Mouse (Mus musculus) forebrain, embryonic 11.5 days (tissue): ENCODE data around the gene Tbxa2r. TPM values are rescaled to one million over a fixed set of nuclear protein-coding genes. Genes with fewer than 3 reads are reported as not detected.
A peak's percentile ranks its signal among the peaks of the same experiment; 100 is the strongest.

Experiments
- ATAC-seq: fragments of 200-750 bp; cut with Nextera tagmentation; replicated peaks from 2 replicates; pipeline ENCODE4 v1.8.0; 2017; ENCODE audit warnings: moderate TSS enrichment; ENCODE audit not compliant: low FRiP score
- DNase-seq: peaks from one replicate; pipeline ENCODE4 v3.0.0-alpha.2; 2017; ENCODE audit warnings: low spot score
- H3K27ac ChIP-seq: fragments of 300-500 bp; sonication (generic); 2 replicates; pipeline ENCODE4 v1.5.1; 2014; ENCODE audit warnings: low read depth, low read length
- H3K27me3 ChIP-seq: fragments of 300-500 bp; sonication (generic); 2 replicates; pipeline ENCODE4 v1.6.1; 2014; ENCODE audit warnings: mild to moderate bottlenecking, low read length, mixed read lengths; ENCODE audit not compliant: control insufficient read depth, insufficient read depth
- H3K36me3 ChIP-seq: fragments of 300-500 bp; sonication (generic); 2 replicates; pipeline ENCODE4 v1.6.1; 2014; ENCODE audit warnings: mild to moderate bottlenecking, low read length, moderate library complexity, mixed read lengths; ENCODE audit not compliant: control insufficient read depth, insufficient read depth
- H3K4me1 ChIP-seq: fragments of 300-500 bp; sonication (generic); replicated peaks from 2 replicates; pipeline ENCODE4 v1.6.1; 2014; ENCODE audit warnings: low read length, mixed read lengths; ENCODE audit not compliant: control insufficient read depth, insufficient read depth
- H3K4me2 ChIP-seq: fragments of 300-500 bp; sonication (generic); 2 replicates; pipeline ENCODE4 v1.6.1; 2014; ENCODE audit warnings: low read depth, mild to moderate bottlenecking, low read length, moderate library complexity, mixed read lengths; ENCODE audit not compliant: severe bottlenecking
- H3K4me3 ChIP-seq: fragments of 300-500 bp; sonication (generic); 2 replicates; pipeline ENCODE4 v1.5.1; 2014; ENCODE audit warnings: low read depth, low read length
- H3K9ac ChIP-seq: fragments of 300-500 bp; sonication (generic); 2 replicates; pipeline ENCODE4 v1.6.1; 2014; ENCODE audit warnings: low read length
- H3K9me3 ChIP-seq: fragments of 300-500 bp; sonication (generic); 2 replicates; pipeline ENCODE4 v1.6.1; 2016; ENCODE audit warnings: low read length, mixed read lengths; ENCODE audit not compliant: control insufficient read depth
- WGBS: fragments of 180-500 bp; shearing (Covaris S2); extraction: QIAGEN DNeasy Blood & Tissue Kit; methylation state at CpG from one replicate; pipeline ENCODE4 v1.1.7; 2014; 5-methylcytosine and 5-hydroxymethylcytosine counted together
- polyA plus RNA-seq: library from polyadenylated mRNA; unstranded; fragments of >200 nt; fragmentation: Nextera tagmentation; extraction: Ambion mirVana; gene quantifications from 2 replicates; pipeline ENCODE4 v1.2.1, GENCODE M21; 2014

Tbxa2r gene
- polyA plus RNA-seq, 1 experiment from 2014 or later: 2.6 TPM

GRCm38 (mm10) chr10:81350351-81351063 is 22.0 kb downstream of the Tbxa2r start, which contains the start of gene Hmg20b:
Gene Hmg20b (minus strand): TSS chr10:81350480.
- peak within 1 kb of the TSS; percentile 80 for H3K9ac ChIP-seq
- H3K27ac ChIP-seq: peak within 1 kb of the TSS; percentile 21; the same call in 1 of the 2 replicates
- peak within 1 kb of the TSS; percentile 77 for H3K4me3 ChIP-seq
- H3K36me3 ChIP-seq: no peaks in the 10 kb centered on the region
- peak within 1 kb of the TSS; percentile 88 for H3K4me2 ChIP-seq
- DNase-seq (peak; percentile 100), ATAC-seq (peak; percentile 95)
- H3K4me1 ChIP-seq: peaks cover 23% of the 10 kb centered on the region
- H3K27me3 ChIP-seq: 0 out of 2 replicates have a peak, but pooled peaks cover 2% of the 10 kb centered on the region
- WGBS: under 1% methylated on average over 52 of the region's 54 CpGs
- H3K9me3 ChIP-seq: no peaks in the 10 kb centered on the region

DNA sequence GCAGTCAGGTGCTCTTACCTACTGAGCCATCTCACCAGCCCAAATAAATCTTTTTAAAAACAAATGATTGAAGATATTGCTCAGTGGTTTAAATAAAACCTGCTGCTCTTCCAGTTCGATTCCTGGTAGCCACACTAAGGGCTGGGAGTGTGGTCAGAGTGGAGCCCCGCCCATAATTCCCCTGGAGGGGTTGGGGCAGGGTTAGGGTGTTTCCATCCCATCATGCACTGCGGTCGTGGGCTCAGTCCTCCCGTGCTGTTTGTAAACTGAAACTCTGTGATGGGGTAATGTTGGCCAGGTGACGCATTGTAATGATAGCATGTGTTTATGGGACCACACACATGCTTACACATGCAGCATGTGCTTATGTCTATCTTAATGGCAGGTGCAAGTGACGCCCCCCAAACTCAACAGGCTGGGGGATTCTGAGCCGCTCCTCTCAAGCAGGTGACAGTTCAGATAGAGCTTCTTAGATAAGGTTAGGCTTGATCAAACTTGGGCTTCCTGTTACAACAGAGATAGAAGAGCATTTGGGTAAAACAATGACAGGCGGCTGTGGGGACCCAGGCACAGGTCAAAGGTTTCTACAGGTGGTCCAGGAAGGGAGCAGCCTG is 23.3 kb downstream of the Tbxa2r start:
- no peak for ATAC-seq
- Histone ChIP-seq H3K4me2 (no peak overlapping the region), H3K9me3 (no peaks in the 10 kb centered on the region), H3K36me3 (no peaks in the 10 kb centered on the region), H3K27me3 (peaks cover 6% of the 10 kb centered on the region; the same call in 1 of the 2 replicates), H3K27ac (no peak overlapping the region), H3K9ac (no peak overlapping the region), H3K4me3 (no peak overlapping the region), H3K4me1 (peaks cover 16% of the 10 kb centered on the region)
- WGBS: 21% methylated on average over 9 of the region's 9 CpGs
- no peak for DNase-seq

DNA sequence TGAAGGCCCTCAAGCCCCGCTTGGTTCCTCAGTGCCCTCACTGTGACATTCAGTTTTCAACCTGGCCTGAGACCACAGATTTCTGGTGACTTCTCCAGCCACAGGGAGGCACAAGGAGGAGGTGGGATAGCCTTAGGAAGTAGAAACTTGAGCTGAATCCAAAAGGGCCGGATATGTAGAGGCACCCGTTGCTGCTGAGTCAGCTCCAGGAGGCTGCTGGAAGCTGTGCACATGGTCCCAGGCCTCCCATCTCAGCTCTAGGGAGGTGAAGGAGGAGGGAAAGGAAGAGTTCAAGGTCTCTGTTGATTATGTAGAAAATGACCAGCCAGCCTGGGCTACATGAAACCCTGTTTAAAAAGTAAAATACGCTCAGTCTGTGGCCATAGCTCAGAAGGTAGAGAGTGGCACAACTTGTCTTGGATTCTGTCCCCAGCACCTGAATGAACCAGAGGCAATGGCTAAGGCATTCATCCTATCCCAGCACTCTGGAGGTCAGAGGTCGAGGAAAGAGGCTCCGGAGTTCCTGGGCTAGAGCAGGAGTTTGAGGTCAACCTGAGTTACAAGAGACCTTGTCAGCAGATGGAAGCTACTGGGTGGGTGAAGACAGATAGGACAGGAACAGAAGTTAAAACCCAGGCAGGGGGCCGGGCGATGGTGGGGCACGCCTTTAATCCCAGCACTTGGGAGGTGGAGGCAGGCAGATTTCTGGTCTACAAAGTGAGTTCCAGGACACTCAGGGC is 26.4 kb downstream of the Tbxa2r start:
- Histone ChIP-seq H3K27ac (no peak overlapping the region), H3K27me3 (peaks cover 5% of the 10 kb centered on the region; the same call in 1 of the 2 replicates), H3K4me3 (no peak overlapping the region), H3K36me3 (no peaks in the 10 kb centered on the region), H3K4me1 (peaks cover 7% of the 10 kb centered on the region; the same call in 1 of the 2 replicates), H3K4me2 (no peak overlapping the region), H3K9me3 (no peaks in the 10 kb centered on the region), H3K9ac (no peak overlapping the region)
- DNase-seq: no peak
- WGBS: 68% methylated on average over 9 of the region's 9 CpGs
- no peak for ATAC-seq

GRCm38 (mm10) chr10:81355533-81355932 is 27.0 kb downstream of the Tbxa2r start:
- no peak overlapping the region for H3K9ac ChIP-seq
- peaks cover 5% of the 10 kb centered on the region; the same call in 1 of the 2 replicates for H3K27me3 ChIP-seq
- H3K36me3 ChIP-seq: no peaks in the 10 kb centered on the region
- 80% methylated on average over 4 of the region's 4 CpGs for WGBS
- H3K4me2 ChIP-seq: no peak overlapping the region
- H3K4me1 ChIP-seq: peaks cover 7% of the 10 kb centered on the region; the same call in 1 of the 2 replicates
- no peak overlapping the region for H3K4me3 ChIP-seq
- DNase-seq (no peak), ATAC-seq (no peak)
- H3K9me3 ChIP-seq: no peaks in the 10 kb centered on the region
- no peak overlapping the region for H3K27ac ChIP-seq

DNA sequence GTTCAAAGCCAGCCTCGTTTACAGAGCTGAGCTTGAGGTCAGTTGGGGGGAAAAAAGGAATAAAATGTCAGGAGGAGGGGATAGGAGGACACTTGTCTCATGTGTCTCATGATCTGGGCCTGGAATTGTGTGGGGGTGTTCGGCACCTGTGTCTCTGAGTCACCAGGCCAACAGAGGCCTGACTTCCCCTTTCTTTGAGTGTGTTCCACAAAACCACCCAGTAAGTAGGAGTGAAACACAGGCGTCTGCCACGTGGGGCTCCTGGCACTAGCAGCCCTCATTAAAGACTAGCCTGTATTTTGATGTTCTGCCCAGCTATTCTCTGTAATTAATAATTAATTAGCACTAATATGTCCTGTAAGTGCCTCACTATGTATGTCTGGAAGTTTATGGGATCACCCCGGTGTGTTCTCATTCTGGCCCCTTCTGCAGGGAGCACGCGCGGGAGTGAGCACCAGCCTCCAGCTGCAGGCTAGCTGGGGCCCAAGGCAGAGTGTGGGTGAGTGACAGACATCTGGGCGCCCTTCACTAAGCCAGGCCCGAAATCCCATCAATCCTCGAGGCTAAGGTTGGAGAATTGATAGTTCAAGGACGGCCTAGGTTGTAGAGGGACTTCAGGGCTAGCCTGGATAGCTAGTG is 27.9 kb downstream of the Tbxa2r start:
- ATAC-seq: no peak
- no peak overlapping the region for H3K9ac ChIP-seq
- no peak overlapping the region for H3K27ac ChIP-seq
- no peak overlapping the region; the same call in 1 of the 2 replicates for H3K4me3 ChIP-seq
- peaks cover 5% of the 10 kb centered on the region; the same call in 1 of the 2 replicates for H3K27me3 ChIP-seq
- WGBS: 60% methylated on average over 12 of the region's 12 CpGs
- peak overlapping the region; percentile 99; the same call in 1 of the 2 replicates for H3K4me2 ChIP-seq
- no peaks in the 10 kb centered on the region for H3K36me3 ChIP-seq
- H3K4me1 ChIP-seq: peaks cover 7% of the 10 kb centered on the region; the same call in 1 of the 2 replicates
- DNase-seq: no peak
- no peaks in the 10 kb centered on the region for H3K9me3 ChIP-seq

DNA sequence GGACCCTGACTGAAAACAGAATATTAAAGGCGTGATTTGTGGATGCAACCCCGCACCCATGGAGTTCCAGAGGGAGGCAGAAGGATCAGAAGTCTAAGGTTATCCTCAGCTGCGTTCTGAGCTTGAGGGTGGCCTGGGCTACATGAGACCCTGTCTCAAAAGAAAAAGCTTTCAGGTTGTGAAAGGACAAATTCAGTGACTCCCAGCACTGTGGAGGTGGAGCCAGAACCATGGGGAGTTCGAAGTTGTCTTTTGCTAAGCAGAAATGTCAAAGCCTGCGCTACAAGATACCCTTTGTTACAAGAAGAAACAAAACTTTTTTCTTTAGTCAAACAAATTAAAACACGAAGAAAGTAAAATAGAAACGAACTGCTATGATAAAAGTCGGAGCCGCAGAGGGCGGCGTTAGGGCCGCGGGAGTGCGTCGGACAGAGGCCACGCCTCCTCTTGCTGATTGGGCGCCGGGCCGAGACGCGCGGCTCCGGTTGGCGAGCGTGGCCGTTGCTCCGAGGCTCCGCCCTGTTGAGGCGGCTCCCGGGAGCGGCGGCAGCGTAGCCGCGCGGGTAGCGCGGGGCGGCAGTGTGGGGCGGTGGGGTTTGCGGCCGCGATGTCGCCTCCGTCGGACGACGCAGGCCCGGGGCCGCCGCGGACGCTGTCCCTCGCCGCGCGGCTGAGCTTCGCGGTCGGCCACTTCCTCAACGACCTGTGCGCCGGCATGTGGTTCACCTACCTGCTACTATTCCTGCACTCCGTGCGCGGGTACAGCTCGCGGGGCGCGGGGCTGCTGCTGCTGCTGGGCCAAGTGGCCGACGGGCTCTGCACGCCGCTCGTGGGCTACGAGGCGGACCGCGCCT is 28.7 kb downstream of the Tbxa2r start, which contains the start of gene Mfsd12:
Gene Mfsd12 (plus strand): TSS at position 501 of the 854 bp plus-strand sequence.
- no peak within 1 kb of the TSS for H3K27ac ChIP-seq
- H3K4me2 ChIP-seq: peak within 1 kb of the TSS; percentile 99
- 2% methylated on average over 78 of the region's 79 CpGs for WGBS
- peaks cover 7% of the 10 kb centered on the region; the same call in 1 of the 2 replicates for H3K4me1 ChIP-seq
- peaks cover 5% of the 10 kb centered on the region; the same call in 1 of the 2 replicates for H3K27me3 ChIP-seq
- no peaks in the 10 kb centered on the region for H3K9me3 ChIP-seq
- peak; percentile 93 for DNase-seq
- ATAC-seq: peak; percentile 92
- peak within 1 kb of the TSS; percentile 64 for H3K9ac ChIP-seq
- H3K36me3 ChIP-seq: no peaks in the 10 kb centered on the region
- peak within 1 kb of the TSS; percentile 64 for H3K4me3 ChIP-seq

- H3K4me1 ChIP-seq: peaks cover 8% of the 10 kb centered on the region; the same call in 1 of the 2 replicates
- DNase-seq (no peak), ATAC-seq (no peak; the same call in 1 of the 2 replicates)
- H3K27ac ChIP-seq: no peak overlapping the region
- H3K9ac ChIP-seq: peak overlapping the region; percentile 64
- H3K36me3 ChIP-seq: no peaks in the 10 kb centered on the region
- peaks cover 10% of the 10 kb centered on the region; the same call in 1 of the 2 replicates for H3K27me3 ChIP-seq
- no peaks in the 10 kb centered on the region for H3K9me3 ChIP-seq
- H3K4me2 ChIP-seq: peak overlapping the region; percentile 99
- H3K4me3 ChIP-seq: peak overlapping the region; percentile 64
- WGBS: 36% methylated on average over 4 of the region's 4 CpGs
These were observed 29.7 kb downstream of the Tbxa2r start for GRCm38 (mm10) chr10:81358209-81358608.
